Mouse (Mus musculus): ENCODE measurements around the gene Ksr1.

Ksr1 gene

DNA sequence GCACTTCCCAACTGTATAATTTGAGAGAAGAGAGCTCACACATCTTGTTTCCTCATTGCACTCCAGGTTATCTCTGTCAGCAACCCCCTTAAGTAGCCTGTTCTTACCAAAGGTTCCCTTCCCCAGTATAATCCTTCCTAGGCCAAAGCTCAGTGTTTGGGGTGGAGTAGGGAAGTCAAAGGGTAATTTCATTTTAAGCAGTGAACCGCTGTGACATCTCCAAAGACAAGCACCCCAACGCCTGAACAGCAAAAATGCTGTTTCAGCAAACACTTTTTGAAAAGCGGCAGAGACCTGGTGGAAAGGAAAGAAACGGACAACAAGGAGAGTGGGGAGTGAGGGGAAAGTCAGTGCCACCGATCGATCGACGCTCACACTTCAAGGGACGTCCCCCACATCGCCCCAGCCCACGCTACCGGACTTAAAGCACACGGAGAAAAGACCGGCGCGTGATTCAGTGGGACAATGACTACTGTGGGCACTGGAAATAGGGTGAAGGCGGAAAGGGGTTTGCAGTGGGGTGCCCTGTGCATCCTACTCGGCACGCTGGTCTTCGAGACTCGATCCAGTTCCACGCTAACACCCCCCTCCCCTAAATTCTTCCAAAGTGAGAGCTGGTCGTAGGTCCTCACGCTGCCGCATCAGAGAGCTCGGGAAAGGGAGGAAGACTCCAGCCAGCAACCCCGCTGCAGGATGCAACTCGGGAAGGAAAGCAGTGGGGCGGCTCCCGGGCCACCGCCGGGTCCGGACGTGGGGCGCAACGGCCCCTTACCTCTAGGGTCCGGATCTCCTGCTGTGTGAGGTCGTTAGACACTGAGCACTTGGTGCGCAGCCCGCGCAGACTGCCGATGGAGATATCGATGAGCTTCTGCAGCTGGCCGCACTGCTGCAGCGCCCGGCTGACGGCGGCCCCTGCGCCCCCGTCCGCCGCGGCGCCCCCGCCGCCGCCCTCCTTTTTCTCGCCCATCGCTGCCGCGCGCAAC lies 633 bp downstream of the Ksr1 start:
- peak; percentile 49 for DNase-seq (ENCODE audit: low read depth, low spot score)

DNA sequence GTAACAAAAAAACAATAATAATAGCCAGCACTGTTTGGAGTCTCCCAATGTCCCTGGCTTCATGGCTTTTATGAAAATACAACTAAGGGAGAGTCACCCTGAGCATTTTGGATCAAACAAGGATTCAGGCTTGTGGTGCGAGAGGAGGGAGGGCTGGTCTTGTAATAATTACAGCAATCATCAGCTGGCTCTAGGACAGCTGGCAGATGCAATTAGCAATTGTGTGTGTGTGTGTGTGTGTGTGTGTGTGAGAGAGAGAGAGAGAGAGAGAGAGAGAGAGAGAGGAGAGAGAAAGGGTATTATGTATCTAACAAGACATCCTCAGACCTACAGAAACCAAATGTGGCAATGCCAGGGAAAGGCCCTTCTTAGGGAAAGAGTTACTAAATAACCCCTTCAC lies 1.5 kb downstream of the Ksr1 start:
- DNase-seq (ENCODE audit: low read depth, low spot score) = no peak

DNA sequence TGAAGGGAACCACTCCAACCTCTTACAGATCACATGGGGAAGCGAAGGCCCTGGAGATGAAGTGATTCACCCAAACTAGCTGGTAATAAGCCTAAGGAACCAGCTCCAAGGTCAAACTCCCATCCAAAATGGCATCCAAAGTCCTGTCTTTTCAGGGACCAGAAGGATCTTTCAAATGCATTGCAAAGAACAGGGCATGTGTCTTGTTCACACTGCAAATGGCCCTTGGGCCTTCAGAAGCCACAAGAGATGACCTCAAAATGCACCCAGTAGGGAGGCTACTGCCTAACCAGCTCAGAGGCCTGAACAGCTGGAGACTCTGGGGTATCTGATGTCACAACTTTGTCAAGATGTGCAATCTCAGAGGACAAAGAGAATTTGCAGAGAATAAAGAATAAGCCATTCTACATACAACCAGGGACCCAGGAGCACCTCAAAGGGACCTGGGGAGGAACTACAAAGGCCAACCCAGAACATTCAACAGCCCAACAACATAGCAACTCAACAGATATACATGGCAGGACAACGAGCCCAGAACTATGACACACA lies 2.1 kb downstream of the Ksr1 start:
- no peak for DNase-seq (ENCODE audit: low read depth, low spot score)

DNA sequence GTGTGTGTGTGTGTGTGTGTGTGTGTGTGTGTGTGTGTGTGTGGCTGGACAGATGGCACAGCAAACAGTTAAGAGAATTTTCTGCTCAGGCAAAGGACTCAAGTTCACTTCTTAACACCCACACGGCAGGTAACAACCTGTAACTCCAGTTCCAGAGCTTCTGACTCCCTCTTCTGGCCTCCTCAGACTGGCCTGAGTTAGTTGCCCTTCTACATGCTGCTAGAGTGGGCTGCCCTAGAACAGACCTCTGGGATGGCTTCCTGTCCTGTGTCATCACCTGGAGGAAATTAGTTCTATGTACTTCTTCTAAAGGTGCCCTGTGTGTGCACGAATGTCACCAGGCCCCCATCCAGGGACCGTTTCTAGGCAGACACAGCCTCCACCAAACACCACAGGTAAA lies 2.9 kb downstream of the Ksr1 start:
- DNase-seq (ENCODE audit: low read depth, low spot score) = no peak

DNA sequence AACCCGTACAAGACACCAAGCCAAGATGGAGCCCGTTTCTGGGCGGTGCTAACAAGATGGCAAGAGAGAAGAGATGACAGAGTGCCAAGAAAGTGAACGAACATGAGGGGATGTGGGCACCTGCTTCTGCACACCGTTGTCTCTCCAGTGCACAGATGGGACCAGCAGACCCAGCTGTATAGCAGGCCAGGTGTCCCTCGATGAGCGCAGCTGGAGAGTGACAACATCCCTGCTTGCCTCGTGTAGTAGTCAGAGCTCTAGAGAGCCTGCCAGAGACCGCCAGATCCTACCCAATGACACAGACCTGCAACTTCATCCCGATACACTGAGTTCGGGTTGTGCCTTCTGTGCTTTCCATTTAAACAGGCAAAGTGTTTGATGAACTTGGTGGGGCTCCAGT lies 3.8 kb downstream of the Ksr1 start:
- no peak for DNase-seq (ENCODE audit: low read depth, low spot score)

DNA sequence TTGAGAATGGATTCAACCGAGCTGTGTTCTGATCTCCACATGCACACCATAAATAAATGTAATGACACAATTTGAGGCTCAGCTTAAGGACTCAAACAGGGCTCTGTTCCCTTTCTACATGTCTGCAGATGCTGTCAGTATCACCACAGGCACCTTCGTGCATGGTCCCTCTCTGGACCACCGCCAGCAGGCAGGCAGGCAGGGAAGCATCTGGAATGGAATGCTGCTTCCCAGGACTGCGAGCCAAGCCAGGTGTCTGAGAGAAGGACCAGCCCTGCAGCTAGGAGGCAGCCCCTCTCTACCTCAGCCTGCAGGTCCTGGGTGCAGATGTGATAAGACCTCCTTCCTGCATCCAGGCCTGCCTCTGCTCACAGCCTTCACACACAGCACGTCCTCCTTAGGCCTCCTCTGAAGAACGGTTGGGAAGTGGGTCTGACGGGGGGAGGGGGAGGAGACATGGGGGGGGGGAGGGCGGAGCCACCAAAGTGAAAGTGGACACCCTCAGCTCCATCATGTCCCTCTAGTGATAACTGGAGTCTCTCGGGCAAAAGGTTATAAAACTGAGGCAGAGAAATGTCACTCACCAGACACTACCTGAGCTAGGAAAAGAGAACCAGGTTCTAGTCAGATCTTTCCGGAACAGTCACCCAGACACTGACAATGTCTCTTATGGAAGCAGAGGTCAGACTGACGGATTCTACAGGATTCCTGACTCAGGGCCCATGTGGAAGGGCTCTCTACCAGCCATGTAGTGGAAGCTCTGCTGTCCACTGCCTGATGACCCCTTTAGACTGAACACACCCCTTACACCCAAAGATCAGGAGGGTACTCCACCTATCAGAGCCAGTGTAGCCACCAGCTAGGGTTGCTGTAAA lies 4.7 kb downstream of the Ksr1 start:
- no peak for DNase-seq (ENCODE audit: low read depth, low spot score)

DNA sequence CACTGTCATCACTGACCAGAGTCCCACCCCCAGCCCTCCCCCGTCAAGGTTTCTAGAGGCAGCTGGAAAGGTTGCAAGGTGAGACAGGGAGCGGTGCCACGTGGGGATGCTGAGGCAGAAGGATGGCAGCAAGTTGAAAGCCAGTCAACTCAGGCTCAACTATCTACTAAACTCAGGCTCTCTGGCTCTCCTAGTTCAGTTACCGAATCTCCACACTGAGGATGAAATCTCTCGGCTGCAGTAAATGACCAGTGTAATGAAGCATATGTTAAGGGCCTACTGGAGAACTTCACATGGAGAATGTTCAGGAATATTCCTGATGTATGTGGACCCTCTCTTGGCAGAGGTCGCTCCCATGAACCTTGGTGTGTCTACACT lies 5.7 kb downstream of the Ksr1 start:
- no peak for DNase-seq (ENCODE audit: low read depth, low spot score)

DNA sequence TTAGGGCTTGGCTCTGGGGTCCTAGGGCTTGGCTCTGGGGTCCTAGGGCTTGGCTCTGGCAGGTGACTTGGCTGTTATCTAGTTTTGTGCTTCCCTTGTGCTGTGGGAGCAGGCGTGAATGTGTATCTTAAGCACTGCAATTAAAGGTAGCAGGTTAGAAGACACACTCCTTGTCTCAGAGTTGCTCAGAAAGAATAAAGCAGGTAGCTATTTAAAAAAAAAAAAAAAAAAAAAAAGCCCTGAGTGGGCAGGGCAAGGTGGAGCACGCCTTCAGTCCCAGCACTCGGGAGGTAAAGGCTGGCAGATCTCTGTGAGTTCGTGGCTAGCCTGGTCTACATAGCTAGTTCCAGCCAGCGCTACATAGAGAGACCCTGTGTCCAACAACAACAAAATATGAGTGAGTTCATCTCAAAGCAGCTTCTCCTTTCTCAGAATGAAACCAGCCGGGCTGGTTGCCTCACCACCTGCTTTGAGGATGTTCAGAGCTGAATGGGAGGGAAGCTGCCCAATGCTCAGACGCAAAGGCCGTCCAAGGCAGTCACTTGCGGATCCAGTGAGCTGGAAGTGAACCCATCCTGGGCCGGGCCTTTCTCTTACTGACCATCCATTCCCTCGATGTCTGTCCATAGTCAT lies 6.2 kb downstream of the Ksr1 start:
- DNase-seq (ENCODE audit: low read depth, low spot score) = no peak

DNA sequence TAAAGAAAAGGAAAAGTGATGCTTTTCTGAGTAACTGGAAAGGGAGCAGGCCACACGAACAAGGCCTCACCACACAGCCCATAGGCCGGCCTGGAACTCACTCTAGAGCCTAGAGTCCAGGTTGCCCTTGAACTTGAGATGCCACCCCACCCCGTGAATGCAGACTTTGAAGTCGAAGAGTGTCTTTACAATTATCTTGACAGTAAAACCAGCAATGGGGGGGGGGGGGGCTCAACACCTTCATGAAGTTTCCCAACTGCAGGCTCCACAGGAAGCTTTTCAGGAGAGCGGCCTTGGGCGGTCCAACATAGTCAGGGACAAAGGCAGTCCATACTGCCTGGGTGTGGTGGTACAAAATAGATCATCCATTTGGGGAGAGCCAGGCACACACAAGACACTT lies 7.6 kb downstream of the Ksr1 start:
- DNase-seq (ENCODE audit: low read depth, low spot score) = peak; percentile 87

DNA sequence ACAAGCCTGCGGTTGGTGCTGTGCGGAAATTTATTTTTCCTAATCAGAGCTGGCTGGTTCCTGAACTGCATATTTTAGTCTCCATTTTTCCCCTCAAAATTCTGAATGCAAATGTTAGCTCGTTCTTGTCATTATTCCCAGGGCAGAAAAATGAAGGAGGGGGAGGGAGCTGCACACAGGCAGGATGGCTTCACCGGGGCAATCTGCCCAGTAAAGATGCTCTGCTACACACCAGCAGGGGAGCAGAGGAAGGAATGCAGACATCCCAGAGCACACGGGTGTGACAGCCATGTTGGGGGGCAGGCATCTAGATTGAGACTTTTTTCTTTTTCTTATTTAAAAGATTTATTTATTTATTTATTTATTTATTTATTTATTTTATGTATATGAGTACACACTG lies 9.0 kb downstream of the Ksr1 start:
- no peak for DNase-seq (ENCODE audit: low read depth, low spot score)

DNA sequence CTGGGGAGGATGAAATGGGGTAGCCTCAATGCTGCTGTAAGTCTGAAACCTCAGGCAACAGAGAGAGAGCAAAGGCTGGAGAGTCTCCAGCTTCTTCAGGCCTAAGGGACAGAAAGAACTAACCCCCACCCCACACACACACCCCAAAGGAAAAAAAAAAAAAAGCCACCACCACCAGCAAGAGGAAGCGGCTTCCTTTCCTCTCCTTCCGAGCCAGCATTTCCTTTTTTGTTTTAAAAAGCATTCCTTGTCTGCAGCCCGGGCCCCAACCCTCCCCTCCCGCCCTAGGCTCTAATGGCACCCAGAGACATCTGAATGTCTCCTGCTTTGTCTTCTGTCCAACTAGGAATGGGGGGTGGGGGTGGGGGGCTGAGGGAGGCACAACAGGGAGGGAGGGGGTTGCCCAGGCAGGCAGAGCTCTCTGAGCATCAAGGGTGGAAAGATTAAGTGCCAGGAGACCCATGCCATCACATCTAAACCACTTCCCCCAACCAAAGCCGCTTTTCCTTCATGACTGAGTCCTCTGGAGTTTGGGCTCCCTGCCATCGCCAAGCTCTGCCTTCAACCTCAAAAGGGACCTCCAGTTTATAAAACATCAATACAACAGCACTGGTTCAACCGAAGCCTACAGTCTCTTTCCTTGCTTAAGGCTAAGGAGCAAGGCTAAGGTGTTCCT lies 10.4 kb downstream of the Ksr1 start:
- peak; percentile 46 for DNase-seq (ENCODE audit: low read depth, low spot score)

DNA sequence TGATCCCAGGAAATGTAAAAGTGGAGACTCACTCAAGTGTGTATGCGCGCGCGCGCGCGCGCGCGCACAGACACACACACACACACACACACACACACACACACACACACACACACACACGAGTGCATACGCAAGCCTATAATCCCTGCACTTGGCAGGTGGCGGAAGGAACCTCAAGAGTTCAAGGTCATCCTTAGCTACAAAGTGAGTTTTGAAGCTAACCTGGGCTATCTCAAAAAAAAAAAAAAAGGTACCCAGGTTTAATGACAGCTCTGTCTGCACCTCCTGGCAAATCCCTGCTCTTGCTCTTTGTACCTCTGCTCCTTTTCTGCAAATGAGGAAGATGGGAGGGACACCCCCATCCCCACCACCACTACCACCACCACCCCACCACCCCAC lies 11.1 kb downstream of the Ksr1 start:
- DNase-seq (ENCODE audit: low read depth, low spot score) = no peak

DNA sequence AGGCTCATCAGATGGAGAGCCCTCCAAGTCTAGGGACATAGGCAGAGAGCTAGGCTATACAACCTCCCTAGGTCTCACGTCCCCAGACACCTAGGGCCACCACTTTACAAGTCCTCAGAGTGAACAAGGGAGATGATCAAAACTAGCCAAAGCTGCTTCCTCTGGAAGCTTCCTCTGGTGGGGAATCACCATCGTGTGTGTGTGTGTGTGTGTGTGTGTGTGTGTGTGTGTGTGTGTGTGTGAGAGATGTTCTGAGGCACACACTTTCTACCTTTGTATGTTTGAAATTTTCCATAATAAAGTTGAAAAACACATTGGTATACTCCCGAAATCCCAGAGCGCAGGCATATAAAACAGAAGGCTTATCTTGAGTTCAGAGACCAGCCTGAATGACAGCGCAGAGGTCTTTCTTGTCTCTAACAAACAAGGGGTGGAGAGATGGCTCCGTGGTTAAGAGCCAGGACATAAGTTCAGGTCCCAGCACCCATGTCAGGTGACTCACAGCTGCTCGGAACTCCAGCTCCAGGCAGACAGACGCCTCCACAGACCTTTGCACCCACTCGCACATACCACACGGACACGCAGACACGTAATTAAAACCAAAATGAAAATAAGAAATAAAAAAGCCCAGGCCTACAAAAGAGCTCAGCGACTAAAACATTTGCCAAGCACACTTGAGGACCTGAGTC lies 11.6 kb downstream of the Ksr1 start:
- no peak for DNase-seq (ENCODE audit: low read depth, low spot score)

DNA sequence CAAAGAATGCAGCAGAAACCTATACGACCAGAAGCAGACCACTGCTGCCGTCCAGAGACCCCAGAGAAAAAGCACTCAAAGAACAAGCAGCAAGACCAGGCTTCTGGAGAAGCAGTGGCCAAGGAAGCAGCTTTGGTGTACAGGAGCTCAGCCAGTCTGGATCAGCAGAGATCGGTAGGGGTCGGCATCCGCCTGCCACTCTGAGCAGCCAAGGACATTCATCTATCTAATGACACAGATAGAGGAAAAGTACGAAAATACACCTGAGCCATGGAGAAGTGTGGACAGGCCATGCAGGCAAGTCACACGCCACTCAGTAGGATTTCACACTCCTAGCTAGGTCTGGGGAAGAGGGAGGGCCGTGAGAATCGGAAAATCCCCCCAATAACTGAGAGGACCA lies 12.2 kb downstream of the Ksr1 start:
- DNase-seq (ENCODE audit: low read depth, low spot score) = no peak

DNA sequence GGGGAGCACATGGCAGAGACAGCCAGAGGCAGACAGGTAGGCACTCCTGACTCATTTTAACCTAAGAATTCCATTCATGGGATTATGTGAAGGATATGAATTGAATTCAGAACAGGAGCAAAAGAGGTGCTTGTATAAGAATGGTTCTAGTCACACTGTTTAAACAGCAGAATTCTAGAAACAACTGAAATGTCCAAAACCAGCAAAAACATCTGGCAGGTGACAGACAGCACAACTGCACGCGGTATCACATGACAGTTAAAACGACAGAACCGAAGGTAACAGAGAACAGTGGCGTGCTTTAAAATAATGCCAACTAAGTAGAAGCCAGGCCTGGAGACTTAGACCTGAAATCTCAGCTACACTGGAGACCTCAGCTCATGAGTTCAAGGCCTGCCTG lies 13.2 kb downstream of the Ksr1 start:
- no peak for DNase-seq (ENCODE audit: low read depth, low spot score)

DNA sequence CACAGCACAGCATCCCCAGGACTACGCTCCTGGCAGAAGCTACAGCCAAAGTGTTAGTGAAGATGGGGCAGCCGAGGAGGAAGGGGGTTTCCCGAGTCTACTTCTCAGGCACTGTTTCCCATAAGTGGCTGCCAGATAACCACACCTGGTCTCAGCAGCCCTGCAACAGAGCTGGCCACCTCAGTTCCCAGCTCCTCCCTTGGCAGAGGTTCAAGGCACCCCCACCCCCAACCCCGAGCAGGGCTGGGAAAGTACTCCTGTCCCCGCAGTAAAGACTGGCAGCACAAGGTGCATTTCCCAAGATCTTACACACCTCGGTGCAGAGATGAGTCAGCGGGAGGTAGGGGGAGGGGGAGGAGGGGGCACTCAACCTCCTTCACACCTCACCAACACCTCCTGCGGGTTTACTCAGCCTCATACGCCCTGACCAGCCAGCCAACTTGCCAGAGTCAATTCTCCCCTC lies 14.2 kb downstream of the Ksr1 start:
- peak; percentile 54 for DNase-seq (ENCODE audit: low read depth, low spot score)

DNA sequence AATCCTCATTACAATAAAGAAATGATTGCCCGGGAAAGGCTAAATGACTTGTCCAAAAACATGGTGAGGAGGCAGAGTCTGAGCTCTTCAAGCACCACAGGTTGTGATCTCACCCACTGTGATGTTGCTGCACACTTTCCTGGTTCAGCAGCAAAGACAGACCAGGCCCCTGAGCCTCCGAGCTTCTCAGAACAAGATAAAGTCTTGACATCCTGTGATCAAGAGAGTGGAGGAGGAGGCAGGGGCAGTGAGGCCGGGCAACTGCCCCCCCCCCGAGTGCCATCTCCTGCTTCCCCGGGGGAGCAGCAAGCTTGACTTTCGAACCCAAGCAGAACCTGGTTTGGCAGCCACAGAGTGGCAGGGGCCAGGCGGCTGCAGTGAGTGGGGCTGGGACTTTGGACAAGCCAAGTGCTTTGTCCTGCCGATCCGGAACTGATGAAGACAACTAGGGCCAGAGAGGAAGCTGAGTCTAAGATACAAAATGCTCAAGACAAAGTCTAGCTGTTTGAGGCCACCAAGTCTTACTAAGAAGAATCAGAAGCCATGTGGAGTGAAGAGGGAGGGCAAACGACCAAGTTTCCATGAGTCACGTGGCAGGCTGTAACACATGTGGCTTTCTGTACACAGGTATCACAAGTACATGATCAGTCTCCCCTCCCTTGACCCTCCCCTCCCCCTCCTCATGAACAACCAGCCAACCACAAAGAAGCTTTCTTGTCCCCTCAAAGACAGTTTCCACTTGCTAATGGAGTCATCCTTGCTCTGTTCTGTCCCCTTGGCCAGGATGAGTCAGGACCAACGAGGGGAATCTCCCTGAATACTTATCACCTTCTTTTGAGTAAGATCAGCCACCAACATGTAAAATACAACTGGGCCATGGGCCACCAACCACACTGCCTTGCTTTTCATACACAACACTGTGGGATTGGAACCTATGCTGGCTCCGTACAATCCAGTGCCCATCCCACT lies 16.5 kb downstream of the Ksr1 start:
- DNase-seq (ENCODE audit: low read depth, low spot score) = no peak

DNA sequence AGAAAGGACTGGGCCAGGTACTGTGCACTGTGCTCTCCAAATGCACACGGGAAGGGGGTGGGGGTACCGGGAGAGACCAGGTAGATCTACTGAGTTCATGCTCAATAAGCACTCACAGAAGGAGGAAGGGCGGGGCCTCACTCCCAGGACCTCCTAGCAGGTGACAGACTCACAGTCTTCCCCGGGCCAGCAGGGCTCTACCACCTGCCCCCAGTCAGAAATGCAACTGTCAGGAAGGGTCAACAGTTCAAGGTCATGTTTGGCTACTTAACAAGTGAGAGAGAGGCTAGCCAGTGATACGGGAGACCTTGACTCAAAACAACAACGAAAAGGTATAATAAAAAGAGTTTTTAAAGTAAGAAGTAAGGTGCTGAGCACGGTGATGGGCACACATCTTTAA lies 18.0 kb downstream of the Ksr1 start:
- peak; percentile 78 for DNase-seq (ENCODE audit: low read depth, low spot score)

DNA sequence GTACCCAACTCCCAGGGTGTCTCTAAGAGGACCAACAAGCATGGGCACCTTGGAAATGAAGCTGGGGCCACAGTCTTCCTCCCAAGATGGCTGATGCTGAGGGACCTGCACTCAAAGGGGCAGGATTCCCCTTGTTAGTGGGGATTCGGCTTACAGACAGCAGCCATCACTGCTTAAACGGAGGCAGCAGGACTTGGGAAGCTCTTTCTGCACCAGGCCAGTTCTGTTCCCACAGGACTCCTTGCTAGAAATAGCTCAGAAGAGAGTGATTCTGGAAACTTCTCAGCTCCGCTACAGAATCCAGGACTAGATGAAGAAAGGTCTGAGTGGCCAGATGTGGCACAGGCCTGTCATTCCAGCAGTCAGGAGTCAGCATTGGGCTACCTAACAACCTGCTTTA lies 19.2 kb downstream of the Ksr1 start:
- DNase-seq (ENCODE audit: low read depth, low spot score) = no peak

All from ZHBTc4 (cell line).